Mouse (Mus musculus) CH12.LX (cell line): ENCODE measurements around the gene Aff3. TPM values are rescaled to one million over a fixed set of nuclear protein-coding genes. Genes with fewer than 3 reads are reported as not detected.

Experiments
- DNase-seq: peaks from one replicate; pipeline ENCODE4 v3.0.0-alpha.2; 2013; ENCODE audit errors: extremely low read depth
- H3K27ac ChIP-seq: 2 replicates; pipeline ENCODE4 v1.5.1; 2012; ENCODE audit warnings: low read depth, mild to moderate bottlenecking, control low read depth, moderate library complexity; ENCODE audit not compliant: insufficient read depth
- H3K27me3 ChIP-seq: replicated peaks from 2 replicates; pipeline ENCODE3; 2012; ENCODE audit warnings: inconsistent platforms
- H3K36me3 ChIP-seq, 2 experiments: replicated peaks in 1 of 2; 2 replicates each; pipeline versions ENCODE3 to v1.6.1; 2012; ENCODE audit warnings: inconsistent platforms in 1 of 2, low read length in 1 of 2, mild to moderate bottlenecking in 1 of 2, mixed read lengths in 1 of 2, moderate library complexity in 1 of 2; ENCODE audit not compliant: control insufficient read depth in 1 of 2, insufficient read depth in 1 of 2
- H3K4me1 ChIP-seq, 2 experiments: 2 replicates each; pipeline ENCODE4 v1.6.1; 2012; ENCODE audit warnings: inconsistent platforms in 1 of 2, moderate library complexity in 1 of 2; ENCODE audit not compliant: insufficient read depth in 2 of 2, control insufficient read depth in 1 of 2
- H3K4me2 ChIP-seq: 2 replicates; pipeline ENCODE4 v1.6.1; 2012; ENCODE audit warnings: low read depth, mild to moderate bottlenecking, control low read depth; ENCODE audit not compliant: poor library complexity, insufficient read depth, severe bottlenecking
- H3K4me3 ChIP-seq, 3 experiments: fragments of 150-350 bp in 1 of 3; sonication (generic) in 1 of 3; replicated peaks in 1 of 3; 2 replicates each; pipeline versions ENCODE3 to v1.5.1; 2011 to 2012; ENCODE audit warnings: low read depth in 2 of 3, low read length in 2 of 3, mild to moderate bottlenecking in 2 of 3, moderate library complexity in 2 of 3, control low read depth in 1 of 3, improper control_type of control experiment in 1 of 3, inconsistent platforms in 1 of 3, mixed read lengths in 1 of 3; ENCODE audit not compliant: poor library complexity in 1 of 3
- H3K79me2 ChIP-seq: replicated peaks from 2 replicates; pipeline ENCODE4 v1.6.1; 2012; ENCODE audit warnings: mild to moderate bottlenecking, moderate library complexity; ENCODE audit not compliant: control insufficient read depth, poor library complexity, insufficient read depth, severe bottlenecking; ENCODE audit errors: extremely low read depth
- H3K9ac ChIP-seq: 2 replicates; pipeline ENCODE4 v1.6.1; 2012; ENCODE audit warnings: low read depth, mild to moderate bottlenecking, control low read depth, moderate library complexity; ENCODE audit not compliant: insufficient read depth
- H3K9me3 ChIP-seq: replicated peaks from 2 replicates; pipeline ENCODE3; 2012; ENCODE audit warnings: low read length, inconsistent platforms, mixed read lengths
- CHD2 ChIP-seq: IDR thresholded peaks from 2 replicates; pipeline ENCODE4 v1.6.1; 2011; ENCODE audit warnings: low read length, improper control_type of control experiment
- E2F4 ChIP-seq: IDR thresholded peaks from 2 replicates; pipeline ENCODE4 v1.6.1; 2011; ENCODE audit warnings: low read depth, low read length, improper control_type of control experiment; ENCODE audit not compliant: insufficient replicate concordance
- EP300 ChIP-seq: IDR thresholded peaks from 2 replicates; pipeline ENCODE4 v1.6.1; 2011; ENCODE audit warnings: low read length, improper control_type of control experiment
- GABPA ChIP-seq: IDR thresholded peaks from 2 replicates; pipeline ENCODE4 v1.6.1; 2012; ENCODE audit warnings: low read depth, low read length, improper control_type of control experiment, inconsistent platforms; ENCODE audit not compliant: insufficient replicate concordance
- HCFC1 ChIP-seq: IDR thresholded peaks from 2 replicates; pipeline ENCODE4 v1.6.1; 2012; ENCODE audit warnings: low read depth, mild to moderate bottlenecking, inconsistent platforms, low read length, improper control_type of control experiment
- MAFK ChIP-seq: IDR thresholded peaks from 2 replicates; pipeline ENCODE4 v1.6.1; 2011; ENCODE audit warnings: low read length, improper control_type of control experiment; ENCODE audit not compliant: insufficient replicate concordance
- MAX ChIP-seq: IDR thresholded peaks from 2 replicates; pipeline ENCODE4 v1.6.1; 2011; ENCODE audit warnings: low read length, improper control_type of control experiment
- MAZ ChIP-seq: IDR thresholded peaks from 2 replicates; pipeline ENCODE4 v1.6.1; 2012; ENCODE audit warnings: low read depth, mild to moderate bottlenecking, inconsistent platforms, low read length, improper control_type of control experiment, moderate library complexity
- NELFE ChIP-seq: IDR thresholded peaks from 2 replicates; pipeline ENCODE4 v1.6.1; 2011; ENCODE audit warnings: low read depth, low read length, improper control_type of control experiment
- NRF1 ChIP-seq: IDR thresholded peaks from 2 replicates; pipeline ENCODE4 v1.6.1; 2014; ENCODE audit warnings: low read depth, mild to moderate bottlenecking, inconsistent platforms, low read length, improper control_type of control experiment, moderate library complexity
- PAX5 ChIP-seq: IDR thresholded peaks from 2 replicates; pipeline ENCODE4 v1.6.1; 2012; ENCODE audit warnings: low read length, inconsistent platforms, mixed read lengths
- RAD21 ChIP-seq: IDR thresholded peaks from 2 replicates; pipeline ENCODE4 v1.6.1; 2011; ENCODE audit warnings: low read depth, mild to moderate bottlenecking, low read length, improper control_type of control experiment, moderate library complexity
- SIN3A ChIP-seq: IDR thresholded peaks from 2 replicates; pipeline ENCODE4 v1.6.1; 2012; ENCODE audit warnings: low read length, improper control_type of control experiment, inconsistent platforms
- SMC3 ChIP-seq: IDR thresholded peaks from 2 replicates; pipeline ENCODE4 v1.6.1; 2011; ENCODE audit warnings: low read depth, low read length, improper control_type of control experiment
- TCF12 ChIP-seq: IDR thresholded peaks from 2 replicates; pipeline ENCODE4 v1.6.1; 2014; ENCODE audit warnings: low read depth, mild to moderate bottlenecking, inconsistent platforms, low read length, improper control_type of control experiment
- UBTF ChIP-seq: IDR thresholded peaks from 2 replicates; pipeline ENCODE4 v1.6.1; 2012; ENCODE audit warnings: low read depth, mild to moderate bottlenecking, inconsistent platforms, low read length, improper control_type of control experiment, moderate library complexity
- USF1 ChIP-seq: IDR thresholded peaks from 2 replicates; pipeline ENCODE4 v1.6.1; 2014; ENCODE audit warnings: low read depth, mild to moderate bottlenecking, inconsistent platforms, low read length, improper control_type of control experiment
- ZNF384 ChIP-seq: IDR thresholded peaks from 2 replicates; pipeline ENCODE4 v1.6.1; 2012; ENCODE audit warnings: low read depth, low read length, improper control_type of control experiment, inconsistent platforms
- dilution Hi-C: fragments of 300-500 bp; cut with MboI; formaldehyde crosslinking; loops from 2 replicates; pipeline ENCODE4 v1.14.3; 2020; ENCODE audit warnings: low sequenced_read_pairs; ENCODE audit not compliant: extremely low pct_unique_long_range_greater_than_20kb, extremely low pct_ligation_motif_present
- in situ Hi-C: fragments of 300-500 bp; cut with MboI; formaldehyde crosslinking; loops from 3 replicates; pipeline ENCODE4 v1.14.3; 2019; ENCODE audit warnings: low sequenced_read_pairs, low pct_ligation_motif_present, low pct_unique_long_range_greater_than_20kb, mixed read lengths
- polyA plus RNA-seq: library from polyadenylated mRNA; unstranded; fragments of >175 nt; gene quantifications from 2 replicates; pipeline ENCODE4 v1.2.1, GENCODE M21; 2012; ENCODE audit warnings: low read depth; ENCODE audit not compliant: insufficient read length
- total RNA-seq, 2 experiments: library from RNA; depleted of rRNA; stranded (reverse); fragments of 300-350 nt in 1 of 2; fragments of >200 nt in 1 of 2; gene quantifications; 2 replicates each; pipeline ENCODE4 v1.2.3; 2012 to 2014

Gene Aff3
- total and polyA plus RNA-seq, 3 experiments = 5.1 to 29.9 (median 7.7) TPM

- no peak overlapping the region for H3K4me3 ChIP-seq
- peaks cover 0 to 54% of the 10 kb centered on the region in 2 experiments for H3K36me3 ChIP-seq
- no peak overlapping the region for H3K4me2 ChIP-seq
- dilution Hi-C loops (no loop called here), in situ Hi-C loops (no loop called here)
- no peak overlapping the region for H3K27ac ChIP-seq
- no peaks in the 10 kb centered on the region for H3K79me2 ChIP-seq
- H3K4me1 ChIP-seq = no peaks in the 10 kb centered on the region
- DNase-seq = no peak
- no peak for TF ChIP-seq MAZ
- TF ChIP-seq ZNF384 = peak; percentile 55
- H3K9me3 ChIP-seq = no peaks in the 10 kb centered on the region
- no peaks in the 10 kb centered on the region for H3K27me3 ChIP-seq
- H3K9ac ChIP-seq = no peak overlapping the region
These were observed 344.4 kb downstream of the Aff3 start for GRCm38 (mm10) chr1:38320126-38320970.

- no peak for TF ChIP-seq MAX
- in situ Hi-C loops (no loop called here), dilution Hi-C loops (no loop called here)
- Histone ChIP-seq H3K4me2 (no peak overlapping the region), H3K9ac (no peak overlapping the region), H3K4me3 (no peak overlapping the region), H3K36me3 (peaks cover 0 to 55% of the 10 kb centered on the region in 2 experiments), H3K4me1 (no peaks in the 10 kb centered on the region), H3K9me3 (no peaks in the 10 kb centered on the region), H3K27me3 (no peaks in the 10 kb centered on the region), H3K27ac (no peak overlapping the region), H3K79me2 (no peaks in the 10 kb centered on the region)
- no peak for DNase-seq
These were observed 346.1 kb downstream of the Aff3 start for GRCm38 (mm10) chr1:38318614-38319013.

- Histone ChIP-seq H3K27ac (no peak overlapping the region), H3K9ac (no peak overlapping the region), H3K4me1 (no peaks in the 10 kb centered on the region), H3K27me3 (no peaks in the 10 kb centered on the region), H3K9me3 (no peaks in the 10 kb centered on the region), H3K4me2 (no peak overlapping the region), H3K4me3 (no peak overlapping the region), H3K79me2 (no peaks in the 10 kb centered on the region), H3K36me3 (peaks cover 0 to 54% of the 10 kb centered on the region in 2 experiments)
- dilution Hi-C loops (no loop called here), in situ Hi-C loops (no loop called here)
- no peak for DNase-seq
- TF ChIP-seq USF1 (no peak), RAD21 (no peak), UBTF (no peak), SMC3 (no peak), CHD2 (no peak), GABPA (no peak), MAFK (no peak), SIN3A (no peak), PAX5 (no peak), E2F4 (no peak), TCF12 (no peak), EP300 (no peak), NRF1 (no peak), HCFC1 (no peak), NELFE (no peak)
These were observed 348.8 kb downstream of the Aff3 start for GRCm38 (mm10) chr1:38315992-38316391.
